Mouse (Mus musculus): ENCODE results near the gene Ssrp1. TPM values are rescaled to one million over a fixed set of nuclear protein-coding genes. Genes with fewer than 3 reads are reported as not detected.

The Ssrp1 gene
- 69.8 and 70.8 TPM in 2 replicates for polyA plus RNA-seq (2012; rRNA removed)

GRCm38 (mm10) chr2:85037047-85038026 lies at the start of gene Ssrp1, which contains the start of gene P2rx3:
Gene Ssrp1 (plus strand): TSS chr2:85037234.
Gene P2rx3 (minus strand): TSS chr2:85037462.

GRCm38 (mm10) chr2:84987930-84988329 lies 49.1 kb upstream of the Ssrp1 start, which contains the start of gene Prg3:
Gene Prg3 (plus strand): TSS chr2:84988215.

GRCm38 (mm10) chr2:85047596-85048167 lies 10.6 kb downstream of the Ssrp1 start, which contains the start of gene Tnks1bp1:
Gene Tnks1bp1 (plus strand): TSS chr2:85048022.

Other genes starting within 250 kb of the Ssrp1 start
- gene Ube2l6, start 238.4 kb upstream of the Ssrp1 start, polyA plus RNA-seq (2012; rRNA removed): 294 and 350 TPM in 2 replicates
- 0.08 and 0.12 TPM in 2 replicates for gene Smtnl1, start 214.6 kb upstream of the Ssrp1 start, polyA plus RNA-seq (2012; rRNA removed)
- gene Timm10, start 210.2 kb upstream of the Ssrp1 start, polyA plus RNA-seq (2012; rRNA removed): 39.7 and 45.9 TPM in 2 replicates
- gene Slc43a1, start 198.4 kb upstream of the Ssrp1 start, polyA plus RNA-seq (2012; rRNA removed): 79.7 and 85.8 TPM in 2 replicates
- gene Rtn4rl2, start 150.5 kb upstream of the Ssrp1 start, polyA plus RNA-seq (2012; rRNA removed): 0.08 and 0.09 TPM in 2 replicates
- 86.0 and 88.1 TPM in 2 replicates for gene Slc43a3, start 100.7 kb upstream of the Ssrp1 start, polyA plus RNA-seq (2012; rRNA removed)
- 88.3 and 129 TPM in 2 replicates for gene Prg2, start 56.8 kb upstream of the Ssrp1 start, polyA plus RNA-seq (2012; rRNA removed)
- gene Prg3, start 49.0 kb upstream of the Ssrp1 start, polyA plus RNA-seq (2012; rRNA removed): 4.4 and 7.3 TPM in 2 replicates
- gene P2rx3, start 228 bp downstream of the Ssrp1 start, polyA plus RNA-seq (2012; rRNA removed): 0.93 and 1.0 TPM in 2 replicates
- 8.0 and 9.0 TPM in 2 replicates for gene Tnks1bp1, start 10.8 kb downstream of the Ssrp1 start, polyA plus RNA-seq (2012; rRNA removed)
- 0.82 and 0.96 TPM in 2 replicates for gene Aplnr, start 99.0 kb downstream of the Ssrp1 start, polyA plus RNA-seq (2012; rRNA removed)
- gene Lrrc55, start 160.0 kb downstream of the Ssrp1 start, polyA plus RNA-seq (2012; rRNA removed): 0.05 and 0.07 TPM in 2 replicates